Mouse (Mus musculus) brain, embryonic 14.5 days (tissue): ENCODE measurements around the gene Ash1l.

ENCODE experiments used
- CTCF ChIP-seq: fragments of 200-500 bp; IDR thresholded peaks from 2 replicates; pipeline ENCODE4 v1.5.1; 2012; ENCODE audit warnings: inconsistent platforms, mild to moderate bottlenecking, moderate library complexity, borderline replicate concordance; ENCODE audit not compliant: insufficient read depth, insufficient read length; ENCODE audit errors: extremely low read depth
- POLR2A ChIP-seq: fragments of 200-500 bp; IDR thresholded peaks from 2 replicates; pipeline ENCODE4 v1.6.1; 2012; ENCODE audit warnings: mild to moderate bottlenecking, inconsistent platforms, borderline replicate concordance; ENCODE audit not compliant: poor library complexity, insufficient read depth, insufficient read length, severe bottlenecking; ENCODE audit errors: extremely low read depth

- TF ChIP-seq CTCF = no peak
- no peak for TF ChIP-seq POLR2A
These were observed 31.0 kb downstream of the Ash1l start for GRCm38 (mm10) chr3:88981206-88982010.
